21 mouse cellular contexts compared by ENCODE assay signal in the genomic region with DNA sequence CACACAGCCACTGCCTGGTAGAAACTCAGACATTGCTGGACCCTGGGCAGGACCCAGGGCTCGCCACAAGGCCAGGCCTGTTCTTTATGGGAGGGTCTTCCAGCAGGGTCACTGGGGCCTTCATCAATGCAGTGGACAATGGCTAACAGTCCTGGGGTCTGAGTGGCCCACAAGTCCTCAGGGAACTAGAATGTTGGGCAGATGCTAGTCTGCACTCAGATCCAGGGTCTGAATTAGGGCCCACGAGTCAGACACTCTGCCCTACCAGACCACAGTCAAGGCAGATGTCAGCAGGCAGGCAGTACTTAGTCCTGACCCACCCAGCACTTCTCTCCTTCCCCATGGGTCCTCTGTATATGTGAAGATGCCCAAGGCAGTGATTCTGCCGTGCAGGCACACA. TPM values are rescaled to one million over a fixed set of nuclear protein-coding genes. Genes with fewer than 3 reads are reported as not detected.
DNase-seq lines count a peak whose midpoint lies in the region; ATAC-seq and TF ChIP-seq lines count a peak whose summit lies in the region.
"Had no signal": no experiment of that assay in that cellular context is flagged by ENCODE, and none has a peak within 500 bp of the region (broad histone marks: within the 10 kb centered on the region; RNA-seq: fewer than 3 reads in every experiment).

No protein-coding gene starts in this region.

- no peak for TF ChIP-seq EP300 in liver, postnatal 0 days (IDR thresholded peaks at IDR 0.05; ENCODE audit: low read depth)
- TF ChIP-seq EP300 in stomach, postnatal 0 days (optimal IDR thresholded peaks at IDR 0.05): no peak

- H3K36me3 ChIP-seq in liver, postnatal 0 days (replicated peaks; ENCODE audit: insufficient read depth, low read length): no peaks in the 10 kb centered on the region
- H3K36me3 ChIP-seq in stomach, postnatal 0 days (ENCODE audit: control insufficient read depth, insufficient read depth, low read length): no peaks in the 10 kb centered on the region
- H3K36me3 ChIP-seq: embryonic facial prominence, embryonic 10.5 days; embryonic facial prominence, embryonic 12.5 days; forebrain, embryonic 15.5 days had no signal

- no peak for TF ChIP-seq POLR2A in cerebellum, adult 2 months (IDR thresholded peaks at IDR 0.05; ENCODE audit: borderline replicate concordance, insufficient read depth, low read length)

- H3K4me1 ChIP-seq in liver, postnatal 0 days (ENCODE audit: insufficient read depth): peaks cover 19% of the 10 kb centered on the region
- no peaks in the 10 kb centered on the region for H3K4me1 ChIP-seq in stomach, postnatal 0 days (replicated peaks; ENCODE audit: control insufficient read depth, insufficient read depth)
- H3K4me1 ChIP-seq in cerebellum, adult 2 months (ENCODE audit: control insufficient read depth, insufficient read depth, low read length): no peaks in the 10 kb centered on the region

- H3K27ac ChIP-seq in liver, postnatal 0 days (ENCODE audit: low read depth): no peak overlapping the region
- H3K27ac ChIP-seq in stomach, postnatal 0 days (replicated peaks): no peak overlapping the region
- H3K27ac ChIP-seq in cerebellum, adult 2 months (ENCODE audit: insufficient read depth, low read length): no peak overlapping the region
- H3K27ac ChIP-seq: embryonic facial prominence, embryonic 10.5 days; embryonic facial prominence, embryonic 12.5 days; forebrain, embryonic 13.5 days; forebrain, embryonic 15.5 days had no signal

- no peaks in the 10 kb centered on the region for H3K9me3 ChIP-seq in liver, postnatal 0 days (ENCODE audit: low read length)
- no peaks in the 10 kb centered on the region for H3K9me3 ChIP-seq in stomach, postnatal 0 days (ENCODE audit: control insufficient read depth, low read length)
- H3K9me3 ChIP-seq: forebrain, embryonic 15.5 days had no signal

- H3K4me3 ChIP-seq in liver, postnatal 0 days (ENCODE audit: low read depth, low read length): no peak overlapping the region
- no peak overlapping the region for H3K4me3 ChIP-seq in stomach, postnatal 0 days (ENCODE audit: low read depth, low read length)
- no peak overlapping the region for H3K4me3 ChIP-seq in cerebellum, adult 2 months (replicated peaks; ENCODE audit: insufficient read depth, low read depth, low read length)
- H3K4me3 ChIP-seq: embryonic facial prominence, embryonic 10.5 days; embryonic facial prominence, embryonic 12.5 days; forebrain, embryonic 13.5 days; forebrain, embryonic 15.5 days had no signal

- ATAC-seq in liver, postnatal 0 days: no peak
- ATAC-seq in stomach, postnatal 0 days (ENCODE audit: low FRiP score, low TSS enrichment): no peak
- ATAC-seq: forebrain, embryonic 13.5 days; forebrain, embryonic 15.5 days; forebrain, postnatal 0 days had no signal

- peak; percentile 73 for DNase-seq in heart, adult 11 months
- DNase-seq in heart, adult 8-10 months (ENCODE audit: low spot score): no peak
- peak; percentile 1 for DNase-seq in liver
- no peak for DNase-seq in liver, postnatal 0 days
- peak; percentile 10 for DNase-seq in urinary bladder, adult 2 months (ENCODE audit: low spot score)
- no peak for DNase-seq in urinary bladder, postnatal 4 days (ENCODE audit: low spot score in 2 of 2)
- DNase-seq in stomach, postnatal 0 days (ENCODE audit: low spot score): peak; percentile 10
- DNase-seq in cerebellum, adult 2 months: no peak
- DNase-seq: adrenal gland, adult 2 months; adrenal gland, postnatal 10 days; cerebellum, adult 11 months; cerebellum, adult 18-20 months; cerebellum, adult 9-10 months; cerebellum, postnatal 25 days; forebrain, postnatal 0 days had no signal

- WGBS in liver, postnatal 0 days (ENCODE audit: insufficient replicate concordance): 67% methylated on average over 3 of the region's 3 CpGs
- WGBS in stomach, postnatal 0 days: 85% methylated on average over 3 of the region's 3 CpGs
- WGBS in cerebellum, adult 2 months: 85% methylated on average over 3 of the region's 3 CpGs

- peaks cover 5% of the 10 kb centered on the region; the same call in 1 of the 2 replicates for H3K27me3 ChIP-seq in liver, postnatal 0 days (ENCODE audit: insufficient read depth, low read length)
- H3K27me3 ChIP-seq in stomach, postnatal 0 days (ENCODE audit: control insufficient read depth, insufficient read depth, low read length): no peaks in the 10 kb centered on the region
- no peaks in the 10 kb centered on the region; the same call in 1 of the 2 replicates for H3K27me3 ChIP-seq in cerebellum, adult 2 months (ENCODE audit: control insufficient read depth, insufficient read depth, low read length)
- H3K27me3 ChIP-seq: embryonic facial prominence, embryonic 12.5 days; forebrain, embryonic 15.5 days had no signal

- H3K9ac ChIP-seq in liver, postnatal 0 days (replicated peaks): no peak overlapping the region
- H3K9ac ChIP-seq in stomach, postnatal 0 days (ENCODE audit: low read length): no peak overlapping the region
- H3K9ac ChIP-seq: embryonic facial prominence, embryonic 12.5 days; forebrain, embryonic 13.5 days; forebrain, embryonic 15.5 days; forebrain, postnatal 0 days had no signal

- no peak overlapping the region for H3K4me2 ChIP-seq in liver, postnatal 0 days (ENCODE audit: low read depth, low read length)
- H3K4me2 ChIP-seq in stomach, postnatal 0 days (replicated peaks; ENCODE audit: low read depth): no peak overlapping the region
- H3K4me2 ChIP-seq: embryonic facial prominence, embryonic 12.5 days; forebrain, embryonic 13.5 days; forebrain, embryonic 15.5 days had no signal

- no peak for TF ChIP-seq CTCF in liver, postnatal 0 days (IDR thresholded peaks at IDR 0.05; ENCODE audit: low read depth)
- no peak for TF ChIP-seq CTCF in stomach, postnatal 0 days (IDR thresholded peaks at IDR 0.05; ENCODE audit: low read depth)
- no peak for TF ChIP-seq CTCF in cerebellum, adult 2 months (IDR thresholded peaks at IDR 0.05; ENCODE audit: borderline replicate concordance, insufficient read depth, low read depth, low read length)

RNA-seq across cellular contexts. Expression of a gene that starts 25.8 kb away (rescaled TPM):
- not detected for total RNA-seq in heart, adult 8-10 months (2022)
- 0.02 TPM in 1 of 2 replicates, not detected in the other for polyA plus RNA-seq in liver, postnatal 0 days (2015; fragmentation: Nextera tagmentation; extraction: Ambion mirVana)
- polyA plus RNA-seq in urinary bladder, adult 2 months (2012; rRNA removed): 1.0 and 1.2 TPM in 2 replicates
- polyA plus RNA-seq in stomach, postnatal 0 days (2015; fragmentation: Nextera tagmentation; extraction: Ambion mirVana): 1.3 and 2.1 TPM in 2 replicates
- 0.05 and 0.08 TPM in 2 replicates for polyA plus RNA-seq in cerebellum, adult 2 months (2012; rRNA removed)
- total RNA-seq: adrenal gland, adult 2 months; adrenal gland, postnatal 10 days; adrenal gland, postnatal 4 days had no signal
- polyA plus RNA-seq: adrenal gland, adult 2 months; forebrain, embryonic 11.5 days; forebrain, embryonic 13.5 days; forebrain, embryonic 15.5 days had no signal

RNA-seq across cellular contexts. Expression of a gene that starts 34.8 kb away (rescaled TPM):
- 1 to 10 TPM in 3 of 4 experiments, under 1 TPM in 1; 0.72 to 1.3 (median 1.2) TPM for total RNA-seq in heart, adult 8-10 months (2022)
- 1.9 and 2.1 TPM in 2 replicates for polyA plus RNA-seq in liver, postnatal 0 days (2015; fragmentation: Nextera tagmentation; extraction: Ambion mirVana)
- 1.7 and 1.8 TPM in 2 replicates for polyA plus RNA-seq in urinary bladder, adult 2 months (2012; rRNA removed)
- polyA plus RNA-seq in stomach, postnatal 0 days (2015; fragmentation: Nextera tagmentation; extraction: Ambion mirVana): 0.64 and 0.69 TPM in 2 replicates
- polyA plus RNA-seq in cerebellum, adult 2 months (2012; rRNA removed): 22.2 and 25.2 TPM in 2 replicates

Comparison
In these comparisons a context has a peak if more than half of its experiments do, and no peak if none do; other contexts are left out.
1. DNase-seq: peak in heart, adult 11 months (single experiment), liver (single experiment), urinary bladder, adult 2 months (single experiment) and stomach, postnatal 0 days (single experiment); none in heart, adult 8-10 months (single experiment), liver, postnatal 0 days (single experiment), urinary bladder, postnatal 4 days (0 of 2) and cerebellum, adult 2 months (0 of 2).